Mouse (Mus musculus): Measurements from ENCODE around the gene Agmat. TPM values are rescaled to one million over a fixed set of nuclear protein-coding genes. Genes with fewer than 3 reads are reported as not detected.
A peak's percentile ranks its signal among the peaks of the same experiment; 100 is the strongest.

Gene Agmat
- polyA plus RNA-seq, 1 experiment from 2014 or later: 2.4 TPM

DNA sequence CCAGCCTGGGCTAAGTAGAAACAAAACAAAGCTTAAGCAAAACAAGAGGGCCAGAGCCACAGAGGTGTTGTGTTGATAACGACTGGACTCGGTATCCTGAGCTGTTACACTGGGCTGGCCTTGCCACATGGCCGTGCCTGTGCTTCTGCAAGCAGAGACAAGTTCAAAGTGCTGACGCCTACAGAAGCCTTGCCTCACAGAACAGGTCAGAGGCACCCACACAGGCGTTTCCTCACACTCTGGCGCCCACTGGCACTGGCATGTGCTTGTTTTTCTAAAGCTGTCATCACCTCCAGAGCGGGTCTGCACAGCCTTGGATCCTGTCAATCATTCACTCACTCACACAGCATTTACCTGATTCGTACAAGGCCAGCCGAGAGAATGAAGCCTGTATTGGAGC, 4.6 kb upstream of the Agmat start:
- peak overlapping the region; percentile 69 for H3K27ac ChIP-seq
- H3K4me3 ChIP-seq (replicated peaks): no peak overlapping the region
- ATAC-seq (replicated peaks; ENCODE audit: low FRiP score): peak; percentile 92
- H3K9me3 ChIP-seq (replicated peaks): no peaks in the 10 kb centered on the region
- 44% methylated on average over 9 of the region's 9 CpGs for WGBS
- H3K4me2 ChIP-seq: no peak overlapping the region
- 0 out of 2 replicates have a peak, but pooled peaks cover 4% of the 10 kb centered on the region for H3K27me3 ChIP-seq
- no peak overlapping the region for H3K9ac ChIP-seq
- no peaks in the 10 kb centered on the region for H3K36me3 ChIP-seq
- peaks cover 13% of the 10 kb centered on the region for H3K4me1 ChIP-seq

DNA sequence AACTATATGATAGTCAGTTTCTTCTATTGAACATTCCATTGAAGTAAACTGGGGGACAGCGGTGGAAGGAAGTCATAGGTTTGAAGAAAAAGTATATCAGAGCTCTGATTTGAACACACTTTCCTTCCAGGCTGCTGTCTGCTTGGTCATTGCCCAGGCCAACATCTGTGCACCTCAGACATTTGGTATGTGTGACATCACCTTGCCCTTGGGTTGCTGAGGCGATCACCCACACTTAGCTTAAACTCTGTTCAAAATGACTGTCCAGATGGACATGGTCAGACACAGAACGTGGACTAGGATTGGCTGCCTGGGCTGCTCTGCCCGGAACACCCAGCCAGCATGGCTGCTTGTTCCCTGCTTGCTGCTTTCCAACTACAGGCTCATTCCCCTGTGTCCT, 4.1 kb upstream of the Agmat start:
- 88% methylated on average over 4 of the region's 4 CpGs for WGBS
- Histone ChIP-seq H3K36me3 (no peaks in the 10 kb centered on the region), H3K4me2 (no peak overlapping the region), H3K9me3 (replicated peaks) (no peaks in the 10 kb centered on the region), H3K4me3 (replicated peaks) (no peak overlapping the region), H3K27ac (peak overlapping the region; percentile 69), H3K27me3 (0 out of 2 replicates have a peak, but pooled peaks cover 9% of the 10 kb centered on the region), H3K9ac (no peak overlapping the region), H3K4me1 (peaks cover 17% of the 10 kb centered on the region)
- no peak for ATAC-seq (replicated peaks; ENCODE audit: low FRiP score)

GRCm38 (mm10) chr4:141749557-141749956, 3.1 kb downstream of the Agmat start:
- H3K4me2 ChIP-seq: no peak overlapping the region
- 0 out of 2 replicates have a peak, but pooled peaks cover 9% of the 10 kb centered on the region for H3K27me3 ChIP-seq
- H3K27ac ChIP-seq: no peak overlapping the region
- H3K9me3 ChIP-seq (replicated peaks): no peaks in the 10 kb centered on the region
- H3K36me3 ChIP-seq: no peaks in the 10 kb centered on the region
- H3K9ac ChIP-seq: no peak overlapping the region
- no peak overlapping the region for H3K4me3 ChIP-seq (replicated peaks)
- ATAC-seq (replicated peaks; ENCODE audit: low FRiP score): no peak
- H3K4me1 ChIP-seq: peaks cover 12% of the 10 kb centered on the region; the same call in 1 of the 2 replicates
- 44% methylated on average over 11 of the region's 11 CpGs for WGBS

DNA sequence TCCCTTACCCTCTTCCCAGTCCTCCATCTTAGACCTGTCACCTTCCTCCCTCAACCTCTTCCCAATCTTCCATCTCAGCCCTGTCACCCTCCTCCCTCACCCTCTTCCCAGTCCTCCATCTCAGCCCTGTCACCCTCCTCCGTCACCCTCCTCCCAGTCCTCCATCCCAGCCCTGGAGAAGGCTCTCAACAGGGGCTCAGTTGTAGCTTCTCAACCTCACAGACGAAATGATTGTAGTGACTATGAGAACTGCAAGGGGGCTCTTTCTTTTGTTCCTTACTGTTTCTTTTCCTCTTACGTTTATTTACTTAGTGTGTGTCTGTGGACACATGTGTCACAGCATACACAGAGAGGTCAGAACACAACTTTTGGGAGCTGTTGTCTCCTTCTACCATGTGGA, 4.4 kb downstream of the Agmat start:
- no peak overlapping the region for H3K9ac ChIP-seq
- no peaks in the 10 kb centered on the region for H3K9me3 ChIP-seq (replicated peaks)
- 65% methylated on average over 3 of the region's 3 CpGs for WGBS
- no peak for ATAC-seq (replicated peaks; ENCODE audit: low FRiP score)
- H3K4me3 ChIP-seq (replicated peaks): no peak overlapping the region
- no peak overlapping the region for H3K4me2 ChIP-seq
- H3K4me1 ChIP-seq: peaks cover 12% of the 10 kb centered on the region; the same call in 1 of the 2 replicates
- H3K27me3 ChIP-seq: 0 out of 2 replicates have a peak, but pooled peaks cover 9% of the 10 kb centered on the region
- no peak overlapping the region for H3K27ac ChIP-seq
- no peaks in the 10 kb centered on the region for H3K36me3 ChIP-seq

DNA sequence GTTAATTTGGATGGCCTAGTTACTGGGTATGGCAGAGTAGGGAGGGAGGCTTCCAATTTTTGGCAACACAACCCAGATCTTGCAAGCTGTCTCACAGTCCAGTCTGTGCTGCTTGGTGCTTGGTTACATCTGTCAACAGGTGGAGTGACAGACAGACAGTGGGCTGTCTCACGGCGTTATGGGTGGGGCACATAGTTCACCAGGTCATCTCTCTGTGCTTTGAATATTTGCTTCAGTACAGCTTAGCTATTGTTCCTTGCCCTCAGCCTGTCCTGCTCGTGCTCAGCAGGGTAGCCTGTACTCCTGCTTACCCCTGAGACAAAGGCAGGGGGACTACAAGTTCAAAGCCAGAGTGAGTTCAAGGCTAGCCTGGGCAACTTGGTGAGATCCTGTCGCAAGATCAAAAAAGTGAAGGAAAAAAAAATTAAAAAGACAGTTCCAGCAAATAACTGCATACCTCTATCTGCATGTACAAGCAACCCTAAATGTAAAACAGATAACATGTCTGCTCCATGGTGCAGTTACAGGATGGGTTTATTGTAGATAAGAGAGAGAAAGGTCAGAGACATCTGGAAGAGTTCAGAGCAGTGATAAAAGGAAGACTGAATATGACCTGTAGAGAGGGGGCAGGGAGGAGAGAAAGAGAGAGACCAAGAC, 5.1 kb downstream of the Agmat start:
- 54% methylated on average over 4 of the region's 4 CpGs for WGBS
- Histone ChIP-seq H3K36me3 (no peaks in the 10 kb centered on the region), H3K4me2 (no peak overlapping the region), H3K27me3 (0 out of 2 replicates have a peak, but pooled peaks cover 8% of the 10 kb centered on the region), H3K4me1 (peaks cover 10% of the 10 kb centered on the region; the same call in 1 of the 2 replicates), H3K9me3 (replicated peaks) (no peaks in the 10 kb centered on the region), H3K4me3 (replicated peaks) (no peak overlapping the region), H3K9ac (no peak overlapping the region), H3K27ac (peak overlapping the region; percentile 13; the same call in 1 of the 2 replicates)
- ATAC-seq (replicated peaks; ENCODE audit: low FRiP score): peak; percentile 83

DNA sequence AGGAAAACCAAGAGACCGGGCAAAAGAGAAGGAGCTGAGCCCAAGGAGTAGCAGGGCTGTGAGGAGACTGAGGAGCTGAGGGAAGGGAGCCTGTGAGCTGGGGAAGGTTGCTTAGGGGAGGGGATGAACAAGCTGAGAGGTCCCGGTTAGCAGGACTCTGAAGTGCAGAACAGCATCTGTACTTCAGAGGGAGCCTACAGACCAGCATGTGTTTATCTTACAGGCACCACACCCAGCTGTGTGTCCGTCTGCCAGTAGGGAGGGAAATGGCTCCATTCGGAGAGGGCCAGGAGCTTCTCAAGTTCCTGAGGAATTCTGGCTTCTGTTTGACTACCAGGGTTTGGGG, 5.6 kb downstream of the Agmat start:
- peak overlapping the region; percentile 13; the same call in 1 of the 2 replicates for H3K27ac ChIP-seq

GRCm38 (mm10) chr4:141755375-141755930, 9.0 kb downstream of the Agmat start:
- no peaks in the 10 kb centered on the region for H3K36me3 ChIP-seq
- no peaks in the 10 kb centered on the region for H3K27me3 ChIP-seq
- no peak overlapping the region for H3K4me2 ChIP-seq
- H3K27ac ChIP-seq: no peak overlapping the region
- H3K9ac ChIP-seq: no peak overlapping the region
- H3K4me3 ChIP-seq (replicated peaks): no peak overlapping the region
- WGBS: 89% methylated on average over 19 of the region's 19 CpGs
- H3K9me3 ChIP-seq (replicated peaks): no peaks in the 10 kb centered on the region
- ATAC-seq (replicated peaks; ENCODE audit: low FRiP score): no peak
- H3K4me1 ChIP-seq: 0 out of 2 replicates have a peak, but pooled peaks cover 3% of the 10 kb centered on the region

More for the DNA sequence above, 5.6 kb downstream of the Agmat start:
- no peaks in the 10 kb centered on the region for H3K9me3 ChIP-seq (replicated peaks)
- H3K4me3 ChIP-seq (replicated peaks): no peak overlapping the region
- 0 out of 2 replicates have a peak, but pooled peaks cover 3% of the 10 kb centered on the region for H3K27me3 ChIP-seq
- no peak overlapping the region for H3K4me2 ChIP-seq
- peak; percentile 86 for ATAC-seq (replicated peaks; ENCODE audit: low FRiP score)
- H3K36me3 ChIP-seq: no peaks in the 10 kb centered on the region
- H3K9ac ChIP-seq: no peak overlapping the region
- peaks cover 5% of the 10 kb centered on the region; the same call in 1 of the 2 replicates for H3K4me1 ChIP-seq
- 4% methylated on average over 4 of the region's 4 CpGs for WGBS

DNA sequence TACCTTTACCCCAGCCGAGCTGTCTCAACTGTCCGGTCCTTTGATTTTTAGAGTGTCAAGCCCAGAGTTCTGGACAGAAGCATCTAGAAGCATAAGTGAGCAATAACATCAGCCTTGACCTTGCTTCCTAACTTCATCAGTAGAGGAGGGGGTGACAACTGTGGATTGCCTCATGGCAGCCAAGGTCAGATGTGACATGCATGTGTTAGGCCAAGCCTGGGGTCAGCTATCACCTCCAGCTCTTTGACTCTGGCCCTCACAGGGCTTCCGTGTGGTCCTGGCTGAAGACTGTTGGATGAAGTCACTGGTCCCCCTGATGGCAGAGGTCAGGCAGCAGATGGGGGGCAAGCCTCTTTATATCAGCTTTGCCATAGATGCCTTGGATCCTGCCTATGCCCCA, 10.7 kb downstream of the Agmat start:
- H3K4me2 ChIP-seq: no peak overlapping the region
- H3K4me3 ChIP-seq (replicated peaks): no peak overlapping the region
- H3K9ac ChIP-seq: no peak overlapping the region
- no peak overlapping the region for H3K27ac ChIP-seq
- no peaks in the 10 kb centered on the region for H3K9me3 ChIP-seq (replicated peaks)
- 90% methylated on average over 3 of the region's 3 CpGs for WGBS
- peaks cover 11% of the 10 kb centered on the region for H3K36me3 ChIP-seq
- H3K27me3 ChIP-seq: no peaks in the 10 kb centered on the region
- ATAC-seq (replicated peaks; ENCODE audit: low FRiP score): no peak
- H3K4me1 ChIP-seq: no peaks in the 10 kb centered on the region

DNA sequence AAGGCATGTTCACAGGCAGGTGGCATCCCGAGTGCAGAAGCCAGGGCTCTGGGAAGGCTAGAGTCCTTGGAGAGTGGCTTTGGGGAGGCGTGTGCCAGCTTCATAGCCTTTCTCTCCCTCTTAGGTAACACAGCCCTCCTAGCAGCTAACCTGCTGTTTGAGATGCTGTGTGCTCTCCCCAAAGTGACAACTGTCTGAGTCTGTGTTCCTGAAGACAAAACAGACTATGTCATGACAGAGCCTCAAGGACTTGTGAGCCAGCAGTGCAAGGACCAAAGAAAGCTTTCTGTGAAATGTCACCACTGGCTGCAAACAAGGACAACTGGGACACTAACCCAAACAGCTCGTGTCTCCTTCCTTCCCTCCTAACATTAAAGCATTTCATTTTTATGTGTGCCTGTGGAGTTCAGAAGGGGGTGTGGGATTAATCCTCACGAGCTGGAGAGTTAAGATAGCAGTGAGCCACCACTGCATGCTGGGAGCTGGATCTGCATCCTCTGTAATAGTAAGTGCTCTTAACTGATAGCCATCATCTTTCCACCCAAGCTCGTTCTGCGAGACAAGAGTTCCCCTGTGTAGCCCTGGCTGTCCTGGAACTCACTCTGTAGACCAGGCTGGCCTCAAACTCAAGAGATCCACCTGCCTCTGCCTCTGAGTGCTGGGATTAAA, 12.5 kb downstream of the Agmat start:
- Histone ChIP-seq H3K4me2 (no peak overlapping the region), H3K27ac (no peak overlapping the region), H3K9me3 (replicated peaks) (no peaks in the 10 kb centered on the region), H3K9ac (no peak overlapping the region), H3K4me1 (no peaks in the 10 kb centered on the region), H3K4me3 (replicated peaks) (no peak overlapping the region), H3K36me3 (peaks cover 30% of the 10 kb centered on the region), H3K27me3 (no peaks in the 10 kb centered on the region)
- ATAC-seq (replicated peaks; ENCODE audit: low FRiP score): no peak
- 68% methylated on average over 6 of the region's 6 CpGs for WGBS

DNA sequence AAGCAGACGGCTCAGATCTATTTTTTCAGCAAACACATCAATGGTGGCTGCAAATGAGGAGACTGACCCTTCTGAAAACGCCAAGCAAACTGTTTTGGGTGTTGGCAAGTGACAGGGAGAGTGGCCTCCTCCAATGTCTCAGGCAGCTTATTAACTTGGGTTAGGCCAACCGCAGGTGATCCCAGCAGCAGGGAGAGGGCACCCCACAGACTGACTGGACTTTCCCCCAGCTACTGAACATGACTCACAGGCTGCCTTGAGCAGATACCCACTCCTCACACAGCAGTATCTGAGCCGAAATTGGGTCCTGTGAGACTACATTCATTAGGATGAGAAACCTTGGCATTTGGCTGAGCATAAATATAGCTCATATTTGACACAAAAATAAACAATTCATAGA, 14.5 kb downstream of the Agmat start:
- peaks cover 46% of the 10 kb centered on the region for H3K36me3 ChIP-seq
- whole genome bisulfite sequencing: 78% methylated on average over 4 of the region's 4 CpGs
- H3K9me3 ChIP-seq (replicated peaks): no peaks in the 10 kb centered on the region
- H3K27me3 ChIP-seq: no peaks in the 10 kb centered on the region
- ATAC-seq (replicated peaks; ENCODE audit: low FRiP score): no peak
- H3K4me1 ChIP-seq: no peaks in the 10 kb centered on the region
- H3K4me3 ChIP-seq (replicated peaks): no peak overlapping the region
- no peak overlapping the region for H3K4me2 ChIP-seq
- no peak overlapping the region for H3K9ac ChIP-seq
- no peak overlapping the region for H3K27ac ChIP-seq

- Histone ChIP-seq H3K9me3 (replicated peaks) (no peaks in the 10 kb centered on the region), H3K4me2 (no peak overlapping the region), H3K27ac (no peak overlapping the region), H3K4me3 (replicated peaks) (no peak overlapping the region), H3K9ac (no peak overlapping the region), H3K4me1 (peaks cover 11% of the 10 kb centered on the region), H3K36me3 (peaks cover 59% of the 10 kb centered on the region), H3K27me3 (no peaks in the 10 kb centered on the region)
- 92% methylated on average over 13 of the region's 13 CpGs for WGBS
- ATAC-seq (replicated peaks; ENCODE audit: low FRiP score): no peak
Observed at GRCm38 (mm10) chr4:141762102-141762598, 15.7 kb downstream of the Agmat start.

DNA sequence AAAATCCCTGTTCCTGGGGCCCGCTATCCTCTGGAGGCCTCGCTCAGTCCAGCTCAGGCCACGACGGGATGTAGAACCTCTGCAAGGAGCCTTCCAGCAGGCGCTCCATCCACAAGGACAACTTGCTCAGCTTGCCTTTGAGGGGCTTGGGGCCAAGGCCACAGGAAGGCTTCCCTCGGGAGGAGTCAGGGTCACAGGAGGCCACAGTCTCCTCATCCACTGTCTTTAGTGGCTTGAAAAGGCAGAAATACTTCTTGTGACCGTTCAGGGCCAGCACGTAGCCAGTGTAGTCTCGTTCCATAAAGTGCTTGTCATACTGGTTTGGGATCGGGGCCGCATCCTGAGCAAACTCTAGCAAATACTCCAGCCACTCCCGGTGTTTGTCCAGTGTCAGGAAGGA, 17.0 kb downstream of the Agmat start:
- H3K36me3 ChIP-seq: peaks cover 72% of the 10 kb centered on the region

More for the DNA sequence above, 17.0 kb downstream of the Agmat start:
- WGBS: 90% methylated on average over 12 of the region's 12 CpGs
- H3K4me3 ChIP-seq (replicated peaks): no peak overlapping the region
- no peak overlapping the region for H3K4me2 ChIP-seq
- H3K9me3 ChIP-seq (replicated peaks): no peaks in the 10 kb centered on the region
- no peak overlapping the region for H3K9ac ChIP-seq
- ATAC-seq (replicated peaks; ENCODE audit: low FRiP score): no peak
- peaks cover 22% of the 10 kb centered on the region for H3K4me1 ChIP-seq
- no peaks in the 10 kb centered on the region for H3K27me3 ChIP-seq
- H3K27ac ChIP-seq: no peak overlapping the region

Data from kidney, embryonic 15.5 days (tissue).